Mouse (Mus musculus) retina, embryonic 14.5 days (tissue): Measurements from ENCODE around the gene Ttc37.

Source experiments
- DNase-seq: peaks from one replicate; pipeline ENCODE4 v3.0.0-alpha.2; 2015; ENCODE audit warnings: low spot score

Ttc37 gene

GRCm38 (mm10) chr13:76157508-76157907, 59.0 kb downstream of the Ttc37 start:
- no peak for DNase-seq

DNA sequence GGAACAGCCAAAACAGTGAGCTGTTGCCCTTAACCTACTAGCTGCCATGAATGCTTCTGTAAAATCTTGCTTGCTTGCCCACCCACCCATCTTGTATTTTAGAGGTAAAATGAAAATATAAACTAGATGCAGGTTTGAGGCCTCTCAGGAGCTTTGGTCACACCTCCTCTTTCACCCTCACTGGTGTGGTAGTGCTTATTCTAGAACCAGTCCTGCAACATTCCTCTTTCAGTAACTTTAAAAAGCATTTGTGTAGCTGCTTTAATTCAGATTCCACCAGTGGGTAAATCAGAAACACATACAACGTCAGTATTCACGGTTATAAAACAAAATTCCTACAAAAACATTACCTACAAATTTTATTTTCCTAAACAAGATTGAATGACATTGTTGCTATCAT, 62.1 kb downstream of the Ttc37 start:
- no peak for DNase-seq

- DNase-seq, result no peak
These were observed 75.8 kb downstream of the Ttc37 start for GRCm38 (mm10) chr13:76174297-76174696.

GRCm38 (mm10) chr13:76178700-76179099, 80.2 kb downstream of the Ttc37 start:
- no peak for DNase-seq

- no peak for DNase-seq
These were observed 89.1 kb downstream of the Ttc37 start for GRCm38 (mm10) chr13:76187651-76188050.

- no peak for DNase-seq
These were observed 90.7 kb downstream of the Ttc37 start for GRCm38 (mm10) chr13:76189190-76189589.

- DNase-seq, result no peak
These were observed 91.7 kb downstream of the Ttc37 start for GRCm38 (mm10) chr13:76190273-76190672.

DNA sequence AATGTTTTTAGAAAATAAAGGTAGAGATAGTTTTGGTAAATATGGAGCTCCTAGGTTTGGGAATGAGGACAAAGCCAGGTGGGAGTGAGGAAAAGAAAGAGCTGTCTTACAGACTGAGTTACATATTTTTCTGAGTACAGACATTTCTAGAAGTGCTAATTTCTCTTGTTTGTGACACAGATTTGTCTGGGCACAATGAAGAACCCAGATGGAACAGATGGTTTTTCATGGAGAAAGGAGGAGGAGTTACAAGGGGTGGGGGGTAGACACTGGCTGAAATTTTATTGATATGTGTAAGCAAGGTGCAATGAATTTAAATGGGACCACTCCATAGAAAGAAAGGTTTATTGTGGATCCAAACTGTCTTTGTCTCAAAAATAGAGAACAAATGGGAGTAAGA, 96.4 kb downstream of the Ttc37 start:
- DNase-seq, result no peak

DNA sequence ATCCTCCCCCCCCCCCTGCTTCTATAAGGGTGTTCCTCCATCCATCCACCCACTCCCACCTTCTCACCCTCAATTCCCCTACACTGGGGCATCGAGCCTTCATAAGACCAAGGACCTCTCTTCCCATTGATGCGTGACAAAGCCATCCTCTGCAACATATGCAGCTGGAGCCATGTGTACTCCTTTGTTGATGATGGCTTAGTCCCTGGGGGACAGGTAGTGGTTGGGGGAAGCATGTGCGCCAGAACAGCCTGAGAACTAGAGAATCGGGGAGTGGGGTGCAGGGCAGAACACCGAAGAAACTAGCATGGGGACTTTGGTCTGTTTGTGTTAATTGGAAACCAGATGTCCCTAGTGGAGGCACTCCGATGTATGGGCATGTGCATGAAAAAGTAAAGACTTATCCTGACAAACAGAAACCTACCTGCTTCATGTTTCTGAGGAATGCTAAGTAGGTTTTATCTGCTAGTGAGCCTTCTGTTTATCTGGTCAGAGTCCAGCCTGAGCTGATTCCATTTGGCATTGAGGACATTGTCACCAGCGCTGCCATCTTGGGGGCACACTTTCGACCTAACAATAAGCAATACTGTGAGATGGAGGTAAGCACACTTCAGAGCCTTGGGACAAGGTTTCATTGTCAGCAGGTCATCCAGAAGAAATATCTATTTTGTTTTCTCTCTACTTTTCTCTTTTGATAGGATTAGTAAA, 97.1 kb downstream of the Ttc37 start:
- DNase-seq, result no peak

DNA sequence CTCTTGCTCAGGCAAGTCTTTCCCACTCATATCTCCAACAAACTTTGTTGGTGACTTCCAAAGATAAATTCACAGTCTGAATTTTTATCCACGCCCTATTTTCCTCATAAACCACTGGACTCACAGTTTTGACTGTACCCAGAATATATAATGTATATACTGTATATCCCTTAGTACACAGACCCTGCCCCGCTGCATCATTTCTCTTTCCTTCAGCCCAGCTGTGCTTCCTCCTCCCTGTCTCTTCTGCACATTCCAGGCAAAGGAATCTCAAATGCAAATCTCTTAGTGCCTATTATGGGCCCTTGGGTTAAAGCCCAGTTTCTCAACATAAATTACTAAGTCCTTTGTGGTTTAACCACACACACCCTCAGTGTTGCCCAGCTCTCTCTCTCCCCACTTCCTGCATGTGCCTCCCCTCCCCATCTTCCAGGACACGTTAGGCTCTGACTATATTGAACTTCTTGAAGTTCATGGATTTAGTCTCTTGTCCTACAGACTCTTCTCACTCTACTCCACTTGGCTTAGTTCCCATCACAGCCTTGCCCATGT, 98.8 kb downstream of the Ttc37 start:
- no peak for DNase-seq

DNA sequence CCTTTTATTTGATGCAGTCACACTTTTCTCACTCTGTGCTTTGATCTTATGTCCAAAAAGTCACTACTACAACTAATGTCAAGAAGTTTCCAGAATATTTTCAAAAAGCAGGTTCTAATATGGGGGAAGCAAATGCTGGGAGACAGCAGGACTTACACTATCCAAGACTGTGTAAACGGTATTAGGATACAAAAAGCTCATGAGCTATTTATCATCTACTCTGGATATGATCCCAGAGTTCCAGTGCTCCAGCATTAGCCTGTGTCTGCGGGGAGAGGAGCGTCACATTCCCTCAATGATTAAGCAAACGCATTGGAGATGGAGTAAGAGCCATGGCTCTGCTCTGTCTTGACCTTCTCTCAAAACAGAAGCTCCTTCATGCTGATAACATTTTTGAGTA, 101.4 kb downstream of the Ttc37 start:
- DNase-seq, result no peak

GRCm38 (mm10) chr13:76214928-76215327, 116.4 kb downstream of the Ttc37 start:
- DNase-seq, result no peak

GRCm38 (mm10) chr13:76215397-76215796, 116.9 kb downstream of the Ttc37 start:
- peak; percentile 61 for DNase-seq
